Mouse (Mus musculus) myocyte (in vitro differentiated cells): ENCODE measurements around the gene 6430548M08Rik. TPM values are rescaled to one million over a fixed set of nuclear protein-coding genes. Genes with fewer than 3 reads are reported as not detected.

Experiments used
- H3K27me3 ChIP-seq: one replicate; pipeline ENCODE4 v1.6.1; 2011; ENCODE audit not compliant: control insufficient read depth, insufficient read depth, insufficient read length
- H3K36me3 ChIP-seq: one replicate; pipeline ENCODE4 v1.6.1; 2011; ENCODE audit not compliant: control insufficient read depth, insufficient read depth
- H3K4me2 ChIP-seq: one replicate; pipeline ENCODE4 v1.6.1; 2011; ENCODE audit warnings: low read depth, control low read depth
- H3K4me3 ChIP-seq: one replicate; pipeline ENCODE4 v1.5.1; 2011; ENCODE audit warnings: mild to moderate bottlenecking, control low read depth, moderate library complexity
- H3K79me2 ChIP-seq: one replicate; pipeline ENCODE4 v1.6.1; 2011; ENCODE audit not compliant: control insufficient read depth, insufficient read depth
- H3ac ChIP-seq: one replicate; pipeline ENCODE4 v1.6.1; 2011; ENCODE audit not compliant: control insufficient read depth, insufficient read length
- CEBPB ChIP-seq: IDR thresholded peaks from 2 replicates; pipeline ENCODE4 v1.6.1; 2011; ENCODE audit warnings: mild to moderate bottlenecking, moderate library complexity; ENCODE audit not compliant: poor library complexity, insufficient read depth, severe bottlenecking
- E2F4 ChIP-seq: IDR thresholded peaks from one replicate; pipeline ENCODE4 v1.6.1; 2011; ENCODE audit warnings: mild to moderate bottlenecking, control low read depth, moderate library complexity; ENCODE audit not compliant: insufficient read depth
- MAX ChIP-seq: IDR thresholded peaks from one replicate; pipeline ENCODE4 v1.6.1; 2011; ENCODE audit warnings: low read depth, mild to moderate bottlenecking, control low read depth
- MYOD1 ChIP-seq, 3 experiments: IDR thresholded peaks; one replicate each; pipeline ENCODE4 v1.6.1; 2011; ENCODE audit warnings: control low read depth in 2 of 3, low read depth in 2 of 3, mild to moderate bottlenecking in 2 of 3, moderate library complexity in 1 of 3; ENCODE audit not compliant: insufficient read length in 2 of 3, control insufficient read depth in 1 of 3
- MYOG ChIP-seq, 3 experiments: IDR thresholded peaks; one replicate each; pipeline ENCODE4 v1.6.1; 2011; ENCODE audit warnings: control low read depth in 2 of 3, low read depth in 2 of 3, mild to moderate bottlenecking in 2 of 3; ENCODE audit not compliant: insufficient read length in 2 of 3, control insufficient read depth in 1 of 3, insufficient read depth in 1 of 3
- POLR2A ChIP-seq: IDR thresholded peaks from one replicate; pipeline ENCODE4 v1.6.1; 2011; ENCODE audit warnings: low read depth, mild to moderate bottlenecking, control low read depth, moderate library complexity; ENCODE audit not compliant: insufficient read length
- POLR2AphosphoS2 ChIP-seq: IDR thresholded peaks from one replicate; pipeline ENCODE4 v1.6.1; 2011; ENCODE audit warnings: low read depth, control low read depth; ENCODE audit not compliant: insufficient read length
- REST ChIP-seq: IDR thresholded peaks from one replicate; pipeline ENCODE4 v1.6.1; 2011; ENCODE audit warnings: mild to moderate bottlenecking, control low read depth, moderate library complexity; ENCODE audit not compliant: insufficient read depth, insufficient read length
- SRF ChIP-seq: IDR thresholded peaks from one replicate; pipeline ENCODE4 v1.6.1; 2011; ENCODE audit warnings: low read depth; ENCODE audit not compliant: control insufficient read depth, insufficient read length
- TCF12 ChIP-seq: IDR thresholded peaks from one replicate; pipeline ENCODE4 v1.6.1; 2011; ENCODE audit warnings: mild to moderate bottlenecking, control low read depth; ENCODE audit not compliant: poor library complexity, insufficient read depth, severe bottlenecking
- TCF3 ChIP-seq: IDR thresholded peaks from one replicate; pipeline ENCODE4 v1.6.1; 2011; ENCODE audit warnings: low read depth, control low read depth; ENCODE audit not compliant: insufficient read length
- USF1 ChIP-seq: IDR thresholded peaks from one replicate; pipeline ENCODE4 v1.6.1; 2011; ENCODE audit warnings: low read depth, mild to moderate bottlenecking, control low read depth, moderate library complexity
- polyA plus RNA-seq: library from polyadenylated mRNA; unstranded; fragments of >200 nt; fragmentation: generic; extraction: Trizol; gene quantifications from one replicate; pipeline ENCODE4 v1.2.1, GENCODE M21; 2012; ENCODE audit warnings: missing spikeins

6430548M08Rik gene
- polyA plus RNA-seq, 1 experiment, result 9.4 TPM

DNA sequence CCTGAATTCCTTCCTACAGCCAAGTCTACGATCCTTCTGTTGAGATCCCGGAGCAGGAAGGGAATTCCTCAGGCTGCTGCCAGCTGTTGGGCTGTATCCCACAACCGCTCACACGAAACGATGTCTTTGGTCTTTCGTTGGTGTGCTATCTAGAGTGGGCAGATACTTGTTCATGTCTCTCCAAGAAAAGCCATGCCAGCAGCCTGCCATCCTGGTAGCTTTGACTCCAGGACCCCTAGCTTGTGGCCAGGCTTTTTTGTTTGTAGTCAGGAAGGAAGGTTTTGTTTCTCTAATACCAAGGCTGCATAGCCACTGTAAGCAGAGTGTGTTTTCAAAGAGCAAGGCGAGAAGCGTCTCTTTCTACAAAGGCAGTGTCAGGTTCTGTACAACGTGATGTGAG, 10.0 kb upstream of the 6430548M08Rik start:
- H3K79me2 ChIP-seq, result peaks cover 31% of the 10 kb centered on the region
- no peaks in the 10 kb centered on the region for H3K36me3 ChIP-seq
- no peaks in the 10 kb centered on the region for H3K27me3 ChIP-seq
- no peak overlapping the region for H3K4me2 ChIP-seq
- no peak overlapping the region for H3ac ChIP-seq
- no peak overlapping the region for H3K4me3 ChIP-seq
- no peak for TF ChIP-seq SRF
- no peak for TF ChIP-seq TCF12
- no peak for TF ChIP-seq E2F4
- no peak for TF ChIP-seq MAX
- TF ChIP-seq POLR2AphosphoS2, result no peak
- no peak for TF ChIP-seq REST
- no peak for TF ChIP-seq MYOG (IDR thresholded peaks at IDR 0.05; ENCODE audit: control insufficient read depth in 1 of 3, insufficient read depth in 1 of 3, insufficient read length in 2 of 3, low read depth in 2 of 3)
- no peak for TF ChIP-seq MYOD1 (IDR thresholded peaks at IDR 0.05; ENCODE audit: control insufficient read depth in 1 of 3, insufficient read length in 2 of 3, low read depth in 2 of 3)
- TF ChIP-seq USF1, result no peak
- no peak for TF ChIP-seq POLR2A
- TF ChIP-seq TCF3, result no peak
- TF ChIP-seq CEBPB, result no peak

GRCm38 (mm10) chr8:120104721-120105272, 9.2 kb upstream of the 6430548M08Rik start:
- TF ChIP-seq CEBPB (no peak), MAX (no peak), SRF (no peak), POLR2AphosphoS2 (no peak), MYOD1 (IDR thresholded peaks at IDR 0.05; ENCODE audit: control insufficient read depth in 1 of 3, insufficient read length in 2 of 3, low read depth in 2 of 3) (no peak), MYOG (IDR thresholded peaks at IDR 0.05; ENCODE audit: control insufficient read depth in 1 of 3, insufficient read depth in 1 of 3, insufficient read length in 2 of 3, low read depth in 2 of 3) (no peak), E2F4 (no peak), TCF3 (no peak), POLR2A (no peak), USF1 (no peak), REST (no peak), TCF12 (no peak)
- no peak overlapping the region for H3K4me3 ChIP-seq
- no peaks in the 10 kb centered on the region for H3K36me3 ChIP-seq
- peaks cover 23% of the 10 kb centered on the region for H3K79me2 ChIP-seq
- H3K4me2 ChIP-seq, result no peak overlapping the region
- H3K27me3 ChIP-seq, result no peaks in the 10 kb centered on the region
- H3ac ChIP-seq, result no peak overlapping the region

GRCm38 (mm10) chr8:120109149-120109548, 4.8 kb upstream of the 6430548M08Rik start:
- no peak overlapping the region for H3K4me2 ChIP-seq

DNA sequence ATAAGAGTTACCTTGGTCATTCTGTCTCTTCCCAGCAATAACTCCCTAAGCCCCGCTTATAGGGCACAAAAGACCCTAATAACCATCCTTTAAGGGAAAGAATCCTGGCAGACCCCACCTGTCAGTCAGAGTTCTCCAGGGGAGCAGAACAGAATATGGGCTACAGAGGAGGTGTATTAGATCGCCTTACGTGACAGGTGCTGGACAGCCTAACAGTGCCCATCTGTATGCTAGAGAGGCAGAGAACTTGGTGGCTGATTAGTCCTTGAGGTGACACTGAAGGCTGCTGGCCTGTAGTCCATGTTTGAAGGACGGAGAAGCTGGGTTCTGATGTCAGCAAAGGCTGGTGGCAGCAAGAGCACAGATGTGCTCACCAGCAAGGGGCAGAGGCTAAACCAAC, 3.0 kb upstream of the 6430548M08Rik start:
- H3K4me3 ChIP-seq, result no peak overlapping the region
- TF ChIP-seq TCF3, result no peak
- no peak for TF ChIP-seq MYOD1 (IDR thresholded peaks at IDR 0.05; ENCODE audit: control insufficient read depth in 1 of 3, insufficient read length in 2 of 3, low read depth in 2 of 3)
- H3K79me2 ChIP-seq, result no peaks in the 10 kb centered on the region
- no peak overlapping the region for H3K4me2 ChIP-seq
- no peaks in the 10 kb centered on the region for H3K27me3 ChIP-seq
- H3ac ChIP-seq, result no peak overlapping the region
- H3K36me3 ChIP-seq, result no peaks in the 10 kb centered on the region

More at GRCm38 (mm10) chr8:120109149-120109548, 4.8 kb upstream of the 6430548M08Rik start:
- no peak overlapping the region for H3K4me3 ChIP-seq
- no peaks in the 10 kb centered on the region for H3K27me3 ChIP-seq
- H3ac ChIP-seq, result no peak overlapping the region
- no peaks in the 10 kb centered on the region for H3K36me3 ChIP-seq
- TF ChIP-seq CEBPB (0 out of 2 replicates have a peak, but pooled peaks have one; percentile 30), USF1 (no peak), MYOG (IDR thresholded peaks at IDR 0.05; ENCODE audit: control insufficient read depth in 1 of 3, insufficient read depth in 1 of 3, insufficient read length in 2 of 3, low read depth in 2 of 3) (no peak), MAX (no peak)
- no peaks in the 10 kb centered on the region for H3K79me2 ChIP-seq

- TF ChIP-seq POLR2A, result no peak
- no peak for TF ChIP-seq POLR2AphosphoS2
- no peak for TF ChIP-seq TCF12
- TF ChIP-seq MYOG (IDR thresholded peaks at IDR 0.05; ENCODE audit: control insufficient read depth in 1 of 3, insufficient read depth in 1 of 3, insufficient read length in 2 of 3, low read depth in 2 of 3), result no peak
- TF ChIP-seq E2F4, result no peak
- no peak for TF ChIP-seq MYOD1 (IDR thresholded peaks at IDR 0.05; ENCODE audit: control insufficient read depth in 1 of 3, insufficient read length in 2 of 3, low read depth in 2 of 3)
- no peak for TF ChIP-seq SRF
- Histone ChIP-seq H3ac (no peak overlapping the region), H3K4me3 (no peak overlapping the region), H3K36me3 (no peaks in the 10 kb centered on the region), H3K4me2 (no peak overlapping the region), H3K27me3 (no peaks in the 10 kb centered on the region), H3K79me2 (no peaks in the 10 kb centered on the region)
Observed at GRCm38 (mm10) chr8:120111382-120111781, 2.6 kb upstream of the 6430548M08Rik start.
